Mouse (Mus musculus) liver, postnatal 0 days (tissue): ENCODE results near the gene Sash1.

Experiments
- CTCF ChIP-seq: sonication (generic); IDR thresholded peaks from 2 replicates; pipeline ENCODE4 v1.5.1; 2016; ENCODE audit warnings: antibody characterized with exemption, low read depth
- EP300 ChIP-seq: IDR thresholded peaks from 2 replicates; pipeline ENCODE4 v1.6.1; 2016; ENCODE audit warnings: antibody characterized with exemption, low read depth, mild to moderate bottlenecking

- TF ChIP-seq EP300 (no peak), CTCF (no peak)
These were observed 77.5 kb downstream of the Sash1 start for GRCm38 (mm10) chr10:8808383-8808782.
